Mouse (Mus musculus): ENCODE results near the gene 4930502E18Rik. TPM values are rescaled to one million over a fixed set of nuclear protein-coding genes. Genes with fewer than 3 reads are reported as not detected.

The 4930502E18Rik gene
- polyA plus RNA-seq, 1 experiment from 2014 or later: 1.3 TPM

DNA sequence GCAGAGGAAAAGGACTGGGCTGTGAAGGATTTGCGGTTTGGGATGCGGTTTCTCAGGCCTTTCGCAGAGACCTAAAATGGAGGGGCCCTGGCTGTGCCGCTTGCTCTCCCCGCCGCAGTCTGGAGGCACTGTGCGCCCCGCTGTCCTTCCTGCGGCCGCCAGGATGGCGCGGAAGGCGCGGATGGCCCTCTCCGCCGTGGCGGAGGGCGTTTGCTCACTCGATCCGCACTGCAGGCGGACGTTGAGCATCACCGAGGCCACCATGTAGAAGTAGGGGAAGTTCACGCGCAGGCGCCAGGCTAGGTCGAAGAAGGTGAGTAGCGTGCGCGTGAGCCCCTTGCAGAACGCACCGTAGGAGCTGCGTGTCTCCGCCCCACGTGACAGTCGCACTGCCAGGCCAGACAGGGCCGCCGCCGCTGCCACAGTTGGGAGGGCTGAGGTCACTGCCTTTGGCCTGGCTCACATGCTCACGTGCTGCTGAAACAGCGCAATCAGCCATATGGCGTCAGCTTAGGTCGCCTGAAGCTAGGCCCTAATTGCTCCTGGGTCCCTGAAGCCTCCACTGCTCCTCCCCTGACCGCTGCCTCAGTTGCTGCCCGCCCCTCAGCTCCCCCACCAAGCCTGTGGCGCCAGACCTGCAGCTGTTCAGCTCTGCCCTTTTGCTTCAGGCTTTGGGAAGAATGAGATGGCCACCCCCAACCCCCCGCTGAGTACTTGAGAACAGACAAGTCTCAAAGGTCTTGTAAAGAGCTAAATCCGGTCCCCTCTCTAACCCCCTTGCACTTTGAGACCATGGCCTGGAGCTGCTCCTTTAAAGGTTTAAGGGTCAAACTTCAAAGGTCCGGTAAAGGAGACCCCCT is 8.1 kb upstream of the 4930502E18Rik start:
- Histone ChIP-seq H3K9ac (replicated peaks; ENCODE audit: low read length) (peak overlapping the region; percentile 41; the same call in 1 of the 2 replicates), H3K27me3 (ENCODE audit: insufficient read depth, low read length) (no peaks in the 10 kb centered on the region), H3K27ac (ENCODE audit: low read length) (no peak overlapping the region), H3K4me2 (replicated peaks; ENCODE audit: low read depth, low read length) (peak overlapping the region; percentile 54), H3K9me3 (ENCODE audit: low read length) (no peaks in the 10 kb centered on the region), H3K4me3 (ENCODE audit: low read length) (peak overlapping the region; percentile 31), H3K36me3 (ENCODE audit: insufficient read depth, low read length) (no peaks in the 10 kb centered on the region), H3K4me1 (ENCODE audit: insufficient read depth, low read length) (no peaks in the 10 kb centered on the region)
- WGBS: 24% methylated on average over 40 of the region's 49 CpGs
- peak; percentile 74 for ATAC-seq (ENCODE audit: low FRiP score, low TSS enrichment)

DNA sequence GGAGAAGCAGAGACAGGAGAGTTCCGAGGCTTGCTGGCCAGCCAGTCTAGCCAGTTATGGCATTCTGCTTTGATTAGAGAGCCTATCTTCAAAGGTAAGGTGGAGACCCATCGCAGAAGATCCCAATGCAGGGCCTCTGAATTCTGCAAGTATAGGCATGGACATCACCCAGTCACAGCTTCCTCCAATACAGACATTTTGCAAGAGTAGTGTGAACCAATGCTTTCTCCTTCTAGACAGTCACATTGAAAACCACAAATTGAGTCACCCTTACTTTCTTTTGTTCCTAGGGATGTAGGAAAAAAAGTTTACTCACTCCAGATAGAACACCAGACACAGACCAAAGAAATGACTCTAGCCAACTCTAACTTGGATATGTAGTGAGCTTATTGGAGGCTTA is 4.3 kb downstream of the 4930502E18Rik start:
- H3K27me3 ChIP-seq (ENCODE audit: insufficient read depth, low read length): no peaks in the 10 kb centered on the region
- ATAC-seq (ENCODE audit: low FRiP score, low TSS enrichment): no peak
- H3K9me3 ChIP-seq (ENCODE audit: low read length): no peaks in the 10 kb centered on the region
- H3K4me2 ChIP-seq (replicated peaks; ENCODE audit: low read depth, low read length): no peak overlapping the region
- no peaks in the 10 kb centered on the region for H3K4me1 ChIP-seq (ENCODE audit: insufficient read depth, low read length)
- no peak overlapping the region for H3K9ac ChIP-seq (replicated peaks; ENCODE audit: low read length)
- H3K27ac ChIP-seq (ENCODE audit: low read length): no peak overlapping the region
- no peaks in the 10 kb centered on the region for H3K36me3 ChIP-seq (ENCODE audit: insufficient read depth, low read length)
- WGBS: 90% methylated on average over 2 of the region's 2 CpGs
- H3K4me3 ChIP-seq (ENCODE audit: low read length): no peak overlapping the region

DNA sequence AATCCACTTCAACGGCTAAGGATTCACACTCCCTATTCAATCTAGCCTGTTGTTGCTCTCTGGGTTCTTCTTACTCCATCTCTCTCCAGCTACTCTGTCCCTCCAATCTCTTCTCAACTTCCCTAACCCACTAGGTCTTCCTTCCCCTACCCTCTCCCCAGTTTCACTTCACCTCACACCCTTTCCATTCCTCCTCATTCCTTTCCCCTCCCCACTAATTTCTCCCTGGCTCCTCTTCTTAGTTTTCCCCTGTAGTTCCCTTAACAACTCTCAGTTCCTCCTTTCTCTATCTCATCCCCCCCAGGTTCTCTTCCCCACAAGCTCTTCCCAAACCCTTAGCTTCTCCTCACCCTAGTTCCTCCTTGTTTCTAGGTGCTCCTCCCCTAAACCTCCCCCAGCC is 28.2 kb downstream of the 4930502E18Rik start:
- H3K27ac ChIP-seq (ENCODE audit: low read length): no peak overlapping the region
- H3K9me3 ChIP-seq (ENCODE audit: low read length): peaks cover 12% of the 10 kb centered on the region; the same call in 1 of the 2 replicates
- H3K4me2 ChIP-seq (replicated peaks; ENCODE audit: low read depth, low read length): no peak overlapping the region
- no peaks in the 10 kb centered on the region for H3K4me1 ChIP-seq (ENCODE audit: insufficient read depth, low read length)
- ATAC-seq (ENCODE audit: low FRiP score, low TSS enrichment): no peak
- 94% methylated on average over 1 of the region's 1 CpGs for WGBS
- H3K36me3 ChIP-seq (ENCODE audit: insufficient read depth, low read length): no peaks in the 10 kb centered on the region
- H3K4me3 ChIP-seq (ENCODE audit: low read length): no peak overlapping the region
- H3K9ac ChIP-seq (replicated peaks; ENCODE audit: low read length): no peak overlapping the region
- no peaks in the 10 kb centered on the region for H3K27me3 ChIP-seq (ENCODE audit: insufficient read depth, low read length)

DNA sequence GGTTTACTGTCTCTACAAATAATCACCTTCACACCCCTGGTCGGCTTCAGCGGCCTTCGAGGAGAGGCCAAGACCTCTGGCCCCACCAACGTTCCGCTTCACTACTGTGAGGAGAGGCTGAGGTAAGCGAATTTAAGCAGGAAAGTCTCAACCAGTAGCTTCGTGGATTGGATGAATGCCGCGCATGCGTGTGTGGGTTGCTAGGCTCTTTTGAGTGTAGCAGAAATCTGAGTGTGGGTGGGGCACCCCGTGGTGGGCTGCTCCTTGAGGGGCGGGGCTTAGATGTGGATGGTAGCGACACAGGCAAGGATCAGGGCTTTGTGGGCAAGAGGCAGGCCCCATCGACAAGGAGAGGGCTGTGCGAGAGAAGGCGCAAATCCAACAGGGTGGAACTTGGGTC is 33.1 kb downstream of the 4930502E18Rik start, which contains the start of gene 1700013H16Rik:
Gene 1700013H16Rik (minus strand): TSS at position 96 of the 400 bp plus-strand sequence.
- Histone ChIP-seq H3K4me2 (replicated peaks; ENCODE audit: low read depth, low read length) (no peak within 1 kb of the TSS), H3K36me3 (ENCODE audit: insufficient read depth, low read length) (no peaks in the 10 kb centered on the region), H3K27ac (ENCODE audit: low read length) (no peak within 1 kb of the TSS), H3K4me3 (ENCODE audit: low read length) (no peak within 1 kb of the TSS), H3K27me3 (ENCODE audit: insufficient read depth, low read length) (no peaks in the 10 kb centered on the region), H3K4me1 (ENCODE audit: insufficient read depth, low read length) (no peaks in the 10 kb centered on the region), H3K9ac (replicated peaks; ENCODE audit: low read length) (no peak within 1 kb of the TSS), H3K9me3 (ENCODE audit: low read length) (peaks cover 12% of the 10 kb centered on the region; the same call in 1 of the 2 replicates)
- ATAC-seq (ENCODE audit: low FRiP score, low TSS enrichment): no peak
- whole genome bisulfite sequencing: 91% methylated on average over 16 of the region's 16 CpGs

DNA sequence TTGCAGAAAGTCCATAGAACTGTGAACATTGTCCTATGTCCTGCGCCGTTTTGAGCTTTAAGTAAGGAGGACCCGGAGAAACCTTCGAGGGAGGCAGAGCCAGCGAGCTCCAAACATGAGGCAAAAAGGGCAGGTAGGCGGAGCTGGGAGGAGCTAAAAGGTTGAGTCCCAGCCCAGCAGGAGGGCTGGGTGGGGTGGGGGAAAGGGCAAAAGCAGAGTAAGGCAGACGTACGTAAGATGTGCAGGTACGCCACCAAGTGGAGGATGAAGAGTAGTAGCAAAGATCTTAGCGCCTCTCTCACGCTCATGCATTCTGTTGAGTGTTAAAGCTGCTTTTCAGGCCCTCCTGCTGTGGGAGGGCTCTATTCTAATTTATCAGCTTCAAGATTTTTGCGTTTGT is 51.6 kb downstream of the 4930502E18Rik start, which contains the start of gene Zfp36l3:
Gene Zfp36l3 (minus strand): TSS at position 119 of the 400 bp plus-strand sequence.
- H3K4me3 ChIP-seq (ENCODE audit: low read length): no peak within 1 kb of the TSS
- no peaks in the 10 kb centered on the region for H3K27me3 ChIP-seq (ENCODE audit: insufficient read depth, low read length)
- no peak within 1 kb of the TSS for H3K27ac ChIP-seq (ENCODE audit: low read length)
- no peak within 1 kb of the TSS for H3K9ac ChIP-seq (replicated peaks; ENCODE audit: low read length)
- ATAC-seq (ENCODE audit: low FRiP score, low TSS enrichment): no peak
- H3K4me2 ChIP-seq (replicated peaks; ENCODE audit: low read depth, low read length): no peak within 1 kb of the TSS
- no peaks in the 10 kb centered on the region for H3K4me1 ChIP-seq (ENCODE audit: insufficient read depth, low read length)
- H3K9me3 ChIP-seq (ENCODE audit: low read length): peaks cover 3% of the 10 kb centered on the region; the same call in 1 of the 2 replicates
- WGBS: 88% methylated on average over 12 of the region's 12 CpGs
- H3K36me3 ChIP-seq (ENCODE audit: insufficient read depth, low read length): no peaks in the 10 kb centered on the region

Other genes starting within 250 kb of the 4930502E18Rik start
- gene Rtl8c, start 116.8 kb upstream of the 4930502E18Rik start, polyA plus RNA-seq (2015; fragmentation: Nextera tagmentation; extraction: Ambion mirVana): 72.6 and 78.3 TPM in 2 replicates
- not detected in 2 replicates for gene Gm14597, start 115.8 kb upstream of the 4930502E18Rik start, polyA plus RNA-seq (2015; fragmentation: Nextera tagmentation; extraction: Ambion mirVana)
- gene Rtl8a, start 81.1 kb upstream of the 4930502E18Rik start, polyA plus RNA-seq (2015; fragmentation: Nextera tagmentation; extraction: Ambion mirVana): 73.7 and 76.8 TPM in 2 replicates
- 66.1 and 66.3 TPM in 2 replicates for gene Rtl8b, start 54.4 kb upstream of the 4930502E18Rik start, polyA plus RNA-seq (2015; fragmentation: Nextera tagmentation; extraction: Ambion mirVana)
- gene 1700013H16Rik, start 33.0 kb downstream of the 4930502E18Rik start, polyA plus RNA-seq (2015; fragmentation: Nextera tagmentation; extraction: Ambion mirVana): not detected in 2 replicates
- not detected in 2 replicates for gene Zfp36l3, start 51.6 kb downstream of the 4930502E18Rik start, polyA plus RNA-seq (2015; fragmentation: Nextera tagmentation; extraction: Ambion mirVana)
- gene Xlr, start 72.9 kb downstream of the 4930502E18Rik start, polyA plus RNA-seq (2015; fragmentation: Nextera tagmentation; extraction: Ambion mirVana): 0.48 and 0.82 TPM in 2 replicates

All from kidney, embryonic 16.5 days (tissue).